Mouse (Mus musculus): ENCODE measurements around the gene Cdc16.
"Not testable (repeated sequence)": the region's sequence is repeated elsewhere in the genome, so short reads cannot be mapped to it uniquely, and the experiment has no call there.

GRCm38 (mm10) chr8:13746212-13746611 lies 11.3 kb upstream of the Cdc16 start:
- TF ChIP-seq CTCF (IDR thresholded peaks at IDR 0.05; ENCODE audit: insufficient read depth, low read length); POLR2A (IDR thresholded peaks at IDR 0.05; ENCODE audit: borderline replicate concordance, extremely low read depth, low read depth, low read length): not testable (repeated sequence)
